Mouse (Mus musculus): Measurements from ENCODE around the gene Txk. TPM values are rescaled to one million over a fixed set of nuclear protein-coding genes. Genes with fewer than 3 reads are reported as not detected.

Gene Txk
- total and polyA plus RNA-seq, 3 experiments = 0.10 to 0.23 TPM; not detected in 1

GRCm38 (mm10) chr5:72791789-72792188, 39.2 kb upstream of the Txk start:
- H3K79me2 ChIP-seq (ENCODE audit: control insufficient read depth, insufficient read depth, low read length, poor library complexity) = peaks cover 12% of the 10 kb centered on the region; the same call in 1 of the 2 replicates
- TF ChIP-seq UBTF (IDR thresholded peaks at IDR 0.05; ENCODE audit: borderline replicate concordance, insufficient read depth, low read depth, low read length) (no peak), JUND (IDR thresholded peaks at IDR 0.05; ENCODE audit: low read depth, low read length) (no peak), ZMIZ1 (IDR thresholded peaks at IDR 0.05; ENCODE audit: low read depth, low read length) (no peak), MEF2A (IDR thresholded peaks at IDR 0.05; ENCODE audit: extremely low read depth, insufficient replicate concordance, low read depth, low read length, poor library complexity, severe bottlenecking) (no peak), RAD21 (IDR thresholded peaks at IDR 0.05; ENCODE audit: low read depth, low read length) (no peak), USF2 (IDR thresholded peaks at IDR 0.05; ENCODE audit: borderline replicate concordance in 1 of 2, insufficient read depth in 1 of 2, low read depth in 1 of 2, low read length in 2 of 2) (no peak), ETS1 (IDR thresholded peaks at IDR 0.05; ENCODE audit: low read depth, low read length) (no peak), USF1 (IDR thresholded peaks at IDR 0.05; ENCODE audit: low read depth, low read length) (no peak), SIN3A (IDR thresholded peaks at IDR 0.05; ENCODE audit: low read length) (no peak), RCOR1 (IDR thresholded peaks at IDR 0.05; ENCODE audit: low read depth, low read length) (no peak)
- no peak overlapping the region for H3K4me3 ChIP-seq (ENCODE audit: control insufficient read depth in 1 of 2, insufficient read depth in 1 of 2, low read depth in 2 of 2, low read length in 2 of 2)
- no peak overlapping the region for H3K9ac ChIP-seq (ENCODE audit: control insufficient read depth, low read depth, low read length, poor library complexity, severe bottlenecking)
- H3K27me3 ChIP-seq (ENCODE audit: control insufficient read depth in 1 of 2, insufficient read depth in 2 of 2, low read length in 2 of 2) = no peaks in the 10 kb centered on the region
- no peak overlapping the region for H3K27ac ChIP-seq (ENCODE audit: control insufficient read depth, low read depth, low read length)
- no peaks in the 10 kb centered on the region for H3K9me3 ChIP-seq (replicated peaks; ENCODE audit: insufficient read depth, low read length)
- DNase-seq (ENCODE audit: low read depth, low spot score) = no peak
- no peaks in the 10 kb centered on the region for H3K4me1 ChIP-seq (ENCODE audit: control insufficient read depth in 1 of 2, insufficient read depth in 2 of 2, low read length in 2 of 2)
- peaks cover 0 to 7% of the 10 kb centered on the region in 2 experiments; a peak in 2 of 4 replicates for H3K36me3 ChIP-seq (ENCODE audit: control insufficient read depth in 1 of 2, insufficient read depth in 2 of 2, low read length in 2 of 2)

GRCm38 (mm10) chr5:72791386-72791785, 38.8 kb upstream of the Txk start:
- Histone ChIP-seq H3K27ac (ENCODE audit: control insufficient read depth, low read depth, low read length) (no peak overlapping the region), H3K27me3 (ENCODE audit: control insufficient read depth in 1 of 2, insufficient read depth in 2 of 2, low read length in 2 of 2) (no peaks in the 10 kb centered on the region), H3K4me1 (ENCODE audit: control insufficient read depth in 1 of 2, insufficient read depth in 2 of 2, low read length in 2 of 2) (no peaks in the 10 kb centered on the region), H3K79me2 (ENCODE audit: control insufficient read depth, insufficient read depth, low read length, poor library complexity) (peaks cover 10% of the 10 kb centered on the region; the same call in 1 of the 2 replicates), H3K36me3 (ENCODE audit: control insufficient read depth in 1 of 2, insufficient read depth in 2 of 2, low read length in 2 of 2) (peaks cover 0 to 8% of the 10 kb centered on the region in 2 experiments; a peak in 2 of 4 replicates), H3K4me3 (ENCODE audit: control insufficient read depth in 1 of 2, insufficient read depth in 1 of 2, low read depth in 2 of 2, low read length in 2 of 2) (no peak overlapping the region), H3K9ac (ENCODE audit: control insufficient read depth, low read depth, low read length, poor library complexity, severe bottlenecking) (no peak overlapping the region), H3K9me3 (replicated peaks; ENCODE audit: insufficient read depth, low read length) (no peaks in the 10 kb centered on the region)
- no peak for DNase-seq (ENCODE audit: low read depth, low spot score)
- no peak for TF ChIP-seq GATA1 (IDR thresholded peaks at IDR 0.05; ENCODE audit: low read depth, low read length)
- no peak for TF ChIP-seq HCFC1 (IDR thresholded peaks at IDR 0.05; ENCODE audit: low read depth, low read length)
- no peak for TF ChIP-seq POLR2A (IDR thresholded peaks at IDR 0.05; ENCODE audit: control insufficient read depth in 1 of 2, insufficient read depth in 1 of 2, low read depth in 1 of 2, low read length in 2 of 2, poor library complexity in 1 of 2)

- H3K4me3 ChIP-seq (ENCODE audit: control insufficient read depth in 1 of 2, insufficient read depth in 1 of 2, low read depth in 2 of 2, low read length in 2 of 2) = no peak overlapping the region
- H3K4me1 ChIP-seq (ENCODE audit: control insufficient read depth in 1 of 2, insufficient read depth in 2 of 2, low read length in 2 of 2) = peaks cover 4 to 7% of the 10 kb centered on the region in 2 experiments
- DNase-seq (ENCODE audit: low read depth, low spot score) = no peak
- H3K36me3 ChIP-seq (ENCODE audit: control insufficient read depth in 1 of 2, insufficient read depth in 2 of 2, low read length in 2 of 2) = peaks cover 8 to 26% of the 10 kb centered on the region in 2 experiments
- no peaks in the 10 kb centered on the region for H3K9me3 ChIP-seq (replicated peaks; ENCODE audit: insufficient read depth, low read length)
- H3K9ac ChIP-seq (ENCODE audit: control insufficient read depth, low read depth, low read length, poor library complexity, severe bottlenecking) = no peak overlapping the region
- peak in 1 of 3 experiments; percentile 16; a peak in 2 of 6 replicates for TF ChIP-seq CTCF (IDR thresholded peaks at IDR 0.05 in 2 of 3, conservative IDR thresholded peaks at IDR 0.05 in 1 of 3; ENCODE audit: control insufficient read depth in 1 of 3, insufficient read depth in 1 of 3, low read depth in 2 of 3, low read length in 3 of 3, poor library complexity in 1 of 3, severe bottlenecking in 1 of 3)
- no peak for TF ChIP-seq MAFK (IDR thresholded peaks at IDR 0.05; ENCODE audit: borderline replicate concordance, low read depth, low read length)
- TF ChIP-seq E2F4 (IDR thresholded peaks at IDR 0.05; ENCODE audit: borderline replicate concordance, low read depth, low read length) = no peak
- no peaks in the 10 kb centered on the region for H3K27me3 ChIP-seq (ENCODE audit: control insufficient read depth in 1 of 2, insufficient read depth in 2 of 2, low read length in 2 of 2)
- H3K27ac ChIP-seq (ENCODE audit: control insufficient read depth, low read depth, low read length) = no peak overlapping the region
- H3K79me2 ChIP-seq (ENCODE audit: control insufficient read depth, insufficient read depth, low read length, poor library complexity) = no peaks in the 10 kb centered on the region
These were observed 32.9 kb upstream of the Txk start for GRCm38 (mm10) chr5:72785451-72785850.
